Mouse (Mus musculus) cerebellum, postnatal 25 days (tissue): Measurements from ENCODE around the gene Myo15b.
A peak's percentile ranks its signal among the peaks of the same experiment; 100 is the strongest.

ENCODE experiments used
- DNase-seq, 2 experiments: peaks; one replicate each; pipeline ENCODE4 v3.0.0; 2021; ENCODE audit warnings: mixed read lengths in 2 of 2

Myo15b gene

DNA sequence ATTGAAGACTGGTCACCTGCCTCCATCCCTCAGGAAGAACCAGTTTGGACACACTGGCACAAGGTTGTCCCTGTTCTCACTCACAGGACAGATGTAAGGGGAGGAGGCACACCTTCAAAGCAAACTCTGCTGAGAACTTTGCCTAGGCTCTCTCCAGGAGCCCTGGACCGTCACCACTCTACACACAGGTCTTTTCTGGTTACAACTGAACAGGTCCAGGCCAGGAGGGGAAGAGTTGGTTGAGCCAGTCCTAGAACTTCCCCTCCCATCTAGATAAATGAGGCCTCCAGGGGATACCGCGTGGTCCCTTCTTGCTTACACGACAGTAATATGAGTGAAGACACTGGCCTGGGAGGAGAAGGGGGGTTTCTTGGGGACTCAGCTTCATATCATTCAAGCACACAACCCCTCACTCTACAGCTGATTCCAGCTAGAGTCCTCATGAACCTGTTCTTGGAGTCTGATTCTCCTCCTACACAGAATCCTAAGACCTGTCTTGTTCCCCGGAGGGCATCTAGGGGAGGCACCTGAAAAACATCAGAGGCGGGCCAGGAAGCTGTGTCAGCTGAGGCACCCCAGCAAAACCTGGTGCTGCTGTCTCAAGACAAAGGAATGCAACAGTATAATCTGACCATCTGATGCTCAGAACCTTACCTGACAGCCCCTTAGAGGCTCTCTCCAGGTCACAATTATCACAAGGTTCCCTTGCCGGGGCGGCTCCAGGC is 46.2 kb downstream of the Myo15b start:
- no peak for DNase-seq

DNA sequence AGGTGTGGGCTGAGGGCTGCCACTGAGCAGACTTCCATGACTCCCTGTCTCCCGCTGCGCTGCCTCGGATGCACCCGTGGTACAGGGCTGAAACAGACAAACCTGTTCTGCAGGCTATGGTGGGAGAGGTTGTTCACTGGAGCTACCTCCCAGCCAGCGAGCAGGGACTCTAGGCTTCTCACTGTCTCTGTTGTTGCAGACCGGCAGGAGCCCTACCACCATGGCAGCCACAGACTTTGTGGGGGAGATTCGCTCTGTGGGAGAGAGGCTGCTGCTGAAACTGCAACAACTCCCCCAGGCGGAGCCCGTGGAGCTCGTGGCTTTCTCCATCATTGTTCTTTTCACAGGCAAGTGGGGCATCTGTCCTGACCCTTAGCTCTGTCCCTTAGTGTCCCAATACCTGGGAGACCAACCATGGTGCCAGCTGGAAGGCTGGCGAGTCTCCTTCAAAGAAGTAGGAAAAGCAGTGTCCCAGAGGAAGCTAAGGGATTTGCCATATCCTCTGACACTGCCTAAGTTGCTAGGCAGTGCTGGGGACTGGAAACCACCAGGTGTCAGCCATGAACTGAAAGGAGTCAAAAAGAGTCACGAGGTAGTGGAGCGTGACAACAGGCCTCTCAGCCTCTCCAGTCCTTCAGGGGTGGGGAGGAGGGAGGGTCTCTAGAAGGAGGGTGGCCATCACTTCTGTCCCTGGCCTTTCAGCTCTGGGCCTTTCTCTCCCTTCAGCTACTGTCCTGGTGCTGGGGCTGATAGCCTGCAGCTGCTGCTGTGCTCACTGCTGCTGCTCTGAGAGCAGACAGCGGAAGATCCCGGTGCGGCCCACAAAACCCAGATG is 47.0 kb downstream of the Myo15b start:
- DNase-seq, result no peak

- no peak for DNase-seq
Observed at GRCm38 (mm10) chr11:115906116-115906515, 47.9 kb downstream of the Myo15b start.

DNA sequence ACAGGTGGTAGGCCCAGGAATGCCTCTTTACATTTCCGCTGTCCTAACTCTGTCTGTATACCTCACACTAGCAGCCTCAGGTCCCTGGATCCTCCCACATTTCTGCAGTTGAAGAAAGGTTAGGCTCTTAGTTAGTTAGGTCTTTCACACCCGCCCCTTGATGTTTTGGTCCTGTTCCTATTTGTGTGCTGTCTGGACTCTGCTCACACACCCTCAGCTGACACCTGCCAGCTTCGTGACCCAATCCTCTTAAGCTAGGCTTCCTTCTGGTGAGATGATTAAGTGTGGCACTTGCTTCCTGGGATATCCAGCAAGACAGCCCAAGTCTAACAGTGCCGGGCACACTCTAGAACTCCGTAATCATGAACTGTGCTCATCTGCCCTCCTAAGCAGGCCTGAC is 48.3 kb downstream of the Myo15b start:
- DNase-seq, result no peak

DNA sequence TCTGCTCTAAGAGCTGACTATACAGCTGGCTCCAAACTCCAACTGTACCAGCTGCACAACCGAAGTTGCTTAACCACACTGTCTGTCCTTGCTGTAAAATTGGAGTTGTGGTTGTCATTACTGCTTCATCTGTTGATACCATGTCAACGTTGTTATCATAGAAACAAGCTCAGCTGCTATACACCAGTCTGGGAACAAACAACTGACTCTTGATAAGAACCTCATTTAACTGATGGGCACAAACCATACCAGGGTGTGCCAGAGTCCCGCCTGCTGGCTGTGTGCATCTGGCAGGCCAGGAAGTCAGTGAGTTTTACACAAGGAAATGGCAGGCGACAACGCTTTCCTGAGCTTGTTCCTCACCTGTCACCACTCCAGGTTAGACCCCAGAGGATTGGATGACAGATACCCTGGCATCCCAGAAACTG is 52.9 kb downstream of the Myo15b start:
- no peak for DNase-seq

DNA sequence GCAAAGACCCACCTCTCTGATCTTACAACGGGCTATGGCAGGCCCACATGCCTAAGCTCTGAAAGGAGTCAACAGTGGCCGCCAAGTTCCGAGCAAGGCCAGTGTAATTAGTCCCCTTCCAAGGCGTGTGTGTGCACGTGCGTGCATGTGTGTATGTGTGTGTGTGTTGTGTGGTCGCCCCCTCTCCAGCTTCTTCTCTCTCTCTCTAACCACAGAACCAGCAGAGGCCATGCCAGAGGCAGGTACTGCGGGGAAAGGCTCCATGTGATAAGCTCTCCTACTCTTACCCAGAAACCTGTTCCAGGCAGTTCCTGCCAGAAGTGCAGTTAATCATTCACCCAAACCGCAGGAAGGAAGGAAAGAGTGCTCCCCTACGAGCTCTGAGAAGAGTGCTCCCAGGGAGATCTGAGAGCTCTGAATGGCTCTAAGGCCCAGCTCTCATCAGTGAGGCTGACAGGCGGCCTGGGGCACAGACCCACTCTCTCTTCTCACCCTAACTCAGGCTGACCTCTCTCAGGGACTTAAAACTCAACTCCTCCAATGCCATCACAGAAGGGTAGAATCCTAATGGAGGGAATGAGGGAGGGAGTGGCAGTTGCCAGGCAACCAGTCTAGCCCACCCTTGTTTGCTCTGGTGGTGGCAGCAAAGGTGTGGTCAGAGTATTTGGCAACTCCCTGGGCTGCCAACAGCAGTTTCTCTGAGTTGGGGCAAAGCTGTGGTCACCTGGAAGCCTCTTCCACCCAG is 53.6 kb downstream of the Myo15b start, which contains the start of gene Smim6:
Gene Smim6, plus strand, starts transcription at position 386 of the 745 bp plus-strand sequence.
- DNase-seq, result no peak

DNA sequence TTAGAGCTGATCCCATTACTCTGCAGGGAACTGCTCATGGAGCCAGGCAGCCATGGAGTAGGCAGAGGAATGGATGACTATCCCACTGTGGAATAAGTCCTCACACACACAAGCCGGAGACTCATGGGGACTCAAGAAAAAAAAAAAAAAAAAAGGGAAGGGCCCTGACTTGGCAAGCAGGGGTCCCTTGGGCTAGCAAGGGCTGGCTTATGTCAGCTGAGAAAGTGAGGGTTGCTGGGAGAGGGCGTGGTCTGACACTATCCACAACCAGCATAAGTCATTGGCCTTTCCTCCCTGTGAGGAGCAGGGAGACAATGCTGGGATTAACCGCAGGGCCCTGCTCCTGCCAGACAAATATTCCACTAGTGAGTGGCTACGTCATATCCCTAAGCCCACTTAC is 58.4 kb downstream of the Myo15b start:
- DNase-seq, result no peak

DNA sequence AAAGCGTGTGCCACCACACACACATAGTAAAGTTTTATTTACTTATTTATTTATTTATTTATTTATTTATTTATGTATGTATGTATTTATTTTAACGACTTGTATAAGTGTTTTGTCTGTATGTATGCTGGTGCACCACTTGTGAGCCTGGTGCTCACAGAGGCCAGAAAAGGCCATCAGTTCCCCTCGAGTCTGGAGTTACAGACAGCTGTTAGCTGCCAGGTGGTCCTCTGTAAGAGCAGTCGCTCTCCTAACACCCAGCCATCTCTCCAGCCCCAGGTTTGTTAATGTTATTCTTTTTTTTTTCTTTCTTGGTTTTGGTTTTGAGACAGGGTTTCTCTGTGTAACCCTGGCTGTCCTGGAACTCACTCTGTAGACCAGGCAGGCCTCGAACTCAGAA is 60.4 kb downstream of the Myo15b start:
- no peak for DNase-seq

GRCm38 (mm10) chr11:115919073-115919472 is 60.9 kb downstream of the Myo15b start:
- DNase-seq, result no peak

- peak; percentile 55 to 80 for DNase-seq
Observed at GRCm38 (mm10) chr11:115920110-115920818, 62.1 kb downstream of the Myo15b start.

DNA sequence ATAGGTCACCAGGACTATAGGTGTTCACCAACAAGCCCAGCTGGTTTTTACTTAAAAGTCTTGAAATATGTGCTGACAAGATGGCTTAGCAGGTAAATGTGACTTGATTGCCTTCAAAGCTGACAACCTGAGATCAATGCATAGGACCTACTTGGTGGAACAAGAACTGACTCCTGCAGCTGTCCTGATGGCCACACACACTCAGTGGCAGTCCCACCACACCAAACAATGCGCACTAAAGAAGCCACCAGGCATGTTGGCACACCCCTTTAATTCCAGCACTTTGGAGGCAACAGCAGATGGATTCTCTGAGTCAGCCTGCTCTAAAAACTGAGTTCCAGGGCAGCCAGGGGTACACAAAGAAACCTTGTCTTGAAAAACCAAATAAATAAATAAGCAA is 63.8 kb downstream of the Myo15b start:
- no peak for DNase-seq

DNA sequence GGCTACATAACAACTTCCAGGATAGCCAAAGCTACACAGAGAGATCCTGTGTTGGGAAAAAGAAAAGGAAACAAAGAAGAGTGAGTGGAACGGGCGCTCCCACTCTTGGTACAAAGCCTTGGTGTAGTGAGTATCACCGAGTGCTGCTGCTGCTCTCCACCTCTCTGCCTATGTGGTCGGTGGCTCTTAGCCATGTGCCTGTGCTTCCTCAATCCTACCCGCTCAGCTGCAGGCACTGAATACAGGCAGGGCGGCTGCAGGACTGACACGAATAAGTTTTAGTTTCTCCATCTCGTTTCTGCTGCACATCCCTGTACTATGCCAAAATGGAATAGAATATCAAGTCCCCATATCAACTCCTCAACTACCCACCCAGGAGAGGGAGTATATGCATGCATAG is 70.8 kb downstream of the Myo15b start:
- DNase-seq, result no peak

- no peak for DNase-seq
Observed at GRCm38 (mm10) chr11:115929818-115930217, 71.6 kb downstream of the Myo15b start.

- no peak for DNase-seq
Observed at GRCm38 (mm10) chr11:115931235-115931634, 73.0 kb downstream of the Myo15b start.

GRCm38 (mm10) chr11:115933108-115933746 is 75.0 kb downstream of the Myo15b start, which contains the start of the genes Sap30bp and Recql5:
Gene Sap30bp, plus strand, starts transcription at chr11:115933282.
Gene Recql5, minus strand, starts transcription at chr11:115933477.
- DNase-seq, result peak; percentile 97 to 98

DNA sequence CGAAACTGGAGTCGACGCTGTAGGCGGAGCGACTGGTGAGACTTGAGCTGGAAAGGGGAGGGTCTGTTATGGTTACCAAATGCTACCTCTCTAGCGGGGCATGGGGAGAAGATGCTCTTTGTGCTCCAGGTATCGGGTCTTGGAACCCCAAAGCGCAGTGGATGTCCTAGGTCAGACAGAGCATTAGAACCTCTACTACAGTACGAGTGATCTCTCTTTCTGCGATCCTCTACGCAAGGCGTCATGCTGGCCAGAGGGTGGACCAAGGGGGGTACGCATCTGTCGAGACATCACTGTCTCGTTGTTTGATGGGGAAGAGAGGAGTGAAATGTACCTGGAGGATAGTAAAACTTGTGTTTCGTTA is 75.5 kb downstream of the Myo15b start:
- no peak for DNase-seq

DNA sequence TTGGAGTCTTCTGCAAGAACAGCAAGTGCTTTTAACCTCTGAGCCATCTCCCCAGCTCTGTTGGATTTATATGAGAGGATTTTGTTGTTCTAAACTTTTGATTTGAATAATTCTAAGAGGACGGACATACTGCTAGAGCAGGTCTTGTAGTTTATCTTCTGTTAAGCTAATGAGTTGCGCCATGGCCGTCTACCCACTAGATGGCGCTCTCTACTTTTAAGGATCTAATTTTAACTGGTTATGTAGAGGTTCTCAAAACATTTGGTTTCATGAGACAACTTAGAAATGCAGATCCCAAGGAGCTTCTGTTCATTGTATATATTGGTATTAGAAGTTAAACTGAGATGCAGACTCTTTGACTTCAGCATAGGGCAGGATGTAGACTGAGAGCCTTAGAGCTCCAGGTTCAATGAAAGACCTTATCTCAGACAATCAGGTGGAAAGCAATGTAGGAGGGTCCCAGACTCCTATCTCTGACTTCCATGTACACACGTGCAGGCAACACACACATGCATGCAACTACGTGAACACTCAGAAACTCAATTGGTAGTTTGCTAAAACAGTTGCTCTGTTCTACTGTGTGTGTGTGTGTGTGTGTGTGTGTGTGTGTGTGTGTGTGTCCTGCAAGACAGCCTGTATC is 81.6 kb downstream of the Myo15b start:
- DNase-seq, result peak; percentile 69 to 78

DNA sequence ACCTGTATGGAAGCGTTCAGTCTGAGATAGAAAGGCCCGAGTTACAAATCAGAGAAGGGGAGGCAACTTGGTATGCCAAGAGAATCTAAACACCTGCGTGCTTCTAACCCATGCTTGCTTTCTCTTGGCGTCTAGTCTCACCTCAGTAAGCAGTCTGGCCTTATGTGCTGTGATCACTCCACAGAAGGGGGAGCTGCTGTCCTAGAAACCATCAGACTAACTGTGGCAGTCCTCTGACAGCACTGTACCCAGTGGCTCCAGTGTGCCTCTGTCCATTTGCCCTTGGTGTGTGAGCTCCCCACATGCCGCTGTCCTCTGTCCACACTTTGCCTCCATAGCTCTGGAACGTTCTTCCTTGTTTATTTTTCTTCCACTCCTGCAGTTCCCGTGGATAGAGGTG is 83.8 kb downstream of the Myo15b start:
- DNase-seq, result no peak
